Mouse (Mus musculus): ENCODE results near the gene Abhd6.

Abhd6 gene

DNA sequence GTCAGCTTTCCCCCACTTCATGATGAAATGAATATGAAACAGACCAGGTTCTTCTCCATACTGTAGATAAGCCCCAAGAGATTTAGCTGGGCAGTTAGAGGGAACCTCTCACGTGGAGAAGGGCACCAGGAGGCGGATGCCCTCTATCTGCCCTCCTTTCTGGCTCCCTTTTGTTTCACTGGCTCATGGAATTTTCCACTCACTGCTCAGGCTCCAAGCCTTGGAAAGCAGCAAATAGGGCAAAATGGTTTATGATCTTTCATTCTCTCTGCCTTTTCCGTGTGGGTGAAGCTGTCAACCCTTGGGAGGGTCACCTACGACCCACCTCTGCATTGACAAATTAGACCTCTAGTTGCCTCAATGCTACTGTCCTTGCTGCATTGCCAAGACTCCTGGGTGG lies 27.8 kb downstream of the Abhd6 start:
- DNase-seq (ENCODE audit: low read depth, low spot score): no peak

DNA sequence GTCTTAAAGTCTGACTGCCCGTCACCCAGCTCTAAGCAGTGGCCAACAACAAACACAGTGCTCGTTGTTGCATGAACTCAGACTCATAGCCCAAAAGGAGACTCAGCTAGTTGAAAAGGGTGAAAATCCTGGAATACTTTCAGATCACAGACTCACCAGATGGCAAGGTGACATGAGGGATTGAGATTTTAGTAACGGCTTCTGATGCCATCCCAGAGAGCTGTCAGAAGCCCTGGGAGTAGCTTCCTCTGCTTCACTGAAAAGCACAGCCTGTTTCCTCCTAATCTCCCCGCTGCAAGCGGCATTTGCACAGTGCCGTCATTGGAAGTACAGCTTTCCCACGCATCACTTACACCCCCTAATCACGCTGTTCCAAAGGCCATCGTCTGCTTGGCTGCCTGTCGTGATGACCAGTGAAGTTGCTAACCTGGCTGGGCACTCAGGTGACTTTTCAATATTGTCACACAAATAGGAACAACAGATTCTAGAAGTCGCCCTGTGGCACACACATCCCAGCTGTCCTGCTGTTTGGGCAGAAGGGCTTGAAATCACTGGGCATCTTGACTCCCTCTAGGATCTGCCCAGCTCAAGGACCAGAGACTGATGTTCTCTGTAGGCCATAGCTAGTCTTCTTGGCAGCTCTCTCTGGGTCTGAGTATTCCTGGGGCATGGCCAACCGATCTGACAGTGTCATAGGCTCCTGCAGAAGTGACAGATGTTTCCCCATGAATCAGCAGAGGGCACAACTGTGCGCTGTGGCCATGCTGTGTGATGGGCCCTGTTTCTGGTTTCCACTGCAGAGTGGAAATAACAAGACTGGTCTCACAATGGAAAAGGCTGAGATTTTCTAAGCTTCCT lies 29.6 kb downstream of the Abhd6 start:
- DNase-seq (ENCODE audit: low read depth, low spot score): no peak

DNA sequence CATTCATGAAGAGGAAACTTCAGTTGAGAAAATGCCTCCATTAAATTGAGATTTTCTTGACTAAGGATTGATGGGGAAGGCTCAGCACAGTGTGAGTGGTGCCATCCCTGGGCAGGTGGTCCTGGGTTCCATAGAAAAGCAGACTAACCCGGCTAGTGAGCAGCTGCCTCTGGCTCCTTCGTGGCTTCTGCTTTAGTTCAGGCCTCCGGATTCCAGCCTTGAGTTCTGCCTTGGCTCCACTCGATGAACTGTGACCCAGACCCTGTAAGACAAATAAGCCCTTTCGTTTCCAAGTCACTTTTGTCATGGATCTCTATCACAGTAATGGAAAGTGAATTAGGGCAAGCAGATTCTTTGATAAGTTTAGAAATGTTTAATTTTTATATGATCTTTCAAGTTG lies 31.9 kb downstream of the Abhd6 start:
- DNase-seq (ENCODE audit: low read depth, low spot score): no peak

DNA sequence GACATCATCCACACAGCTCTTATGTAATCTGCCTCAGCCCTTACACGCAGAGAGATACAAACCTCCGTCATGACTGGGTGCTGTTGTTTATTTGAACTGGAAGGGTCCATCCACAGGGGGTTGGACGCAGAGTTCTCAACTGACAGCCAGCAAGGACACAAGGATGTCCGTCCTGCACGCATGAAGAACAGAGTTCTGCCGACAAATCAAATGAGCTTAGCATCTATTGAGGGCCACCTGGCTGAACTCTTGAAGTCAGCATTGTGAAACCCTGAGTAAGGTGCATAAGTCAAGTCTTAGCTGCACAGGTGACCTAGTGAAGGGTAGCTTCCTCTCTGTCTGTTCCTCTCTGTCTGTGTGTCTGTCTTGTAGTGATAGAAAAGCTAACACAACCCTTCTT lies 33.2 kb downstream of the Abhd6 start:
- no peak for DNase-seq (ENCODE audit: low read depth, low spot score)

DNA sequence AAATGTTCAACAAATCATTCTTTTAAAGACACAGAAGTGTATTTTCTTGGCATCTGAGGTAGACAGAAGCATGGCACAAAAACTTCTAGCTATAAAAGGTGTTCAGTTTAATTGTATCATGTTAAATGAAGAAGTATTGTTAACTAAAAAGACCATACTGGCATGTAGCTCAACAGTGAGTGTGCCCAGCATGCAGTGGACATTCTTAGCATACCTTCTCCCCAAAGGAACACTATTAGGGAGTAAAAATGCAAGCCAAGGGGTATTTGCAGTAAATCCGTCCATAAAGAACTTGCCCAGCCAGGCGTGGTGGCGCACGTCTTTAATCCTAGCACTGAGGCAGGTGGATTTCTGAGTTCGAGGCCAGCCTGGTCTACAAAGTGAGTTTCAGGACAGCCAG lies 33.7 kb downstream of the Abhd6 start:
- no peak for DNase-seq (ENCODE audit: low read depth, low spot score)

DNA sequence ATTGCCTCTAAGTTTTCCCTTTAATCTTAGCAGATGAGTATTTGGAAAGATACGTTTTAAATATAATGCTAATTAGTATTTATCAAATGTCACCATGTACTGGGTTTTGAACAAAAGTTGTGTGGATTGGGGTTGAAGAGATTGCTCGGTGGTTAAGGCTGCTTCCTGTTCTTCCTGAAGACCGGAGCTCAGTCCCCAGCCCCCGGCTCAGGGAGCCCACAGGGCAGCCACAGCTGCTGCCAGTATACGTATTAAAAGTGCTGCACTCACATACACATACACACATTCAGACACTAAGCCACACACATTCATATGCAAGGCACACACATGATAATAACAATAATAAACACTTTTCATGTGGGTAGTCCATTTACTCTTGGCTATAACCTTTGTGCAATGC lies 35.4 kb downstream of the Abhd6 start:
- no peak for DNase-seq (ENCODE audit: low read depth, low spot score)

DNA sequence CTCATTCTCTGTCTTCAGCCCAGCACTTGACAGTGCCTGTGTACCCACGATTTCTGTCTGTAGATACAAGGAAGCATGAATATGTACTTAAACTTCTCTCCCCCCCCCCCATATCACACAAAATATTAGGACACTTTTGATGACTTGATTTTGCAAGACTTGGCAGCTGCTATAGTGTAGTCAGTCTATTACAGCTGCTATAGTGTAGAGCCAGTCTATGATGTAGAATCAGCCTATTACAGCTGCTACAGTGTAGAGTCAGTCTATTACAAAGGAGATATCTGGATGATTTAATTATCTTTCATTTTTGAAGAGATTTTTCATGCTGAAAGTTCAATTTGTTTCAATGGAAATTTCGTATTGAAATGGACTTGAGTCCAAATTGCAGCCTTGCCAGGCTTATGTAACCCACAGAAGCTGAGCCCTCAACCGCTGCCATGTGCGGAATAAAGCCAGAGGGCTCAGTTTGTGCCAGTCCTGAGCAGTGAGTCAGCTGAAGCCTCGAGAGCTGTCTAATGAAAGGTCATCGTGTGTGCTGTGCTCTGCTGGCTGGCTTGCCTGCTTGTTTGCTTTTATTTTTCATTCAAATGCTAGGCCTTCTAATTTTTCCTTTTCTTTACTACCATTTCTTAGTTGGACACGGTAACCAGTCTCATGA lies 36.2 kb downstream of the Abhd6 start:
- no peak for DNase-seq (ENCODE audit: low read depth, low spot score)

DNA sequence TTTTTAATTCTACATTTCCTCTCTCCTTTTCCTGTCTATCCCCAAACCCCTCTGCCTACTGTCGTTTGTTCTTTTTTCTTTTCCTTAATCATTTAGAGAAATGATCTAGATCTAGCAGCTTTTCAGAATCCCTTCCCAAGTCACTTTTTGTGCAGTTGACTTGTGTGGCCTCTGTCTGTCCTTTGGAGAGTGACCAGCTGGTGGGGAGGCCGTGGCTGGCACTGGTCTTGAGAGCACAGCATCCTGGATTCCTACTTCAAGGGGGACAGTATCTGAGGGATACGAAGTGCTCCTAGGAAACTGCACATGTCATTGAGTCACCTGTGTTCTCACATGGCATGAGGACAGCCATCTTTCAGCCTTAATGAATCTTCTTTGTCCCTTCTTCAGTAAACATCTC lies 37.5 kb downstream of the Abhd6 start:
- no peak for DNase-seq (ENCODE audit: low read depth, low spot score)

DNA sequence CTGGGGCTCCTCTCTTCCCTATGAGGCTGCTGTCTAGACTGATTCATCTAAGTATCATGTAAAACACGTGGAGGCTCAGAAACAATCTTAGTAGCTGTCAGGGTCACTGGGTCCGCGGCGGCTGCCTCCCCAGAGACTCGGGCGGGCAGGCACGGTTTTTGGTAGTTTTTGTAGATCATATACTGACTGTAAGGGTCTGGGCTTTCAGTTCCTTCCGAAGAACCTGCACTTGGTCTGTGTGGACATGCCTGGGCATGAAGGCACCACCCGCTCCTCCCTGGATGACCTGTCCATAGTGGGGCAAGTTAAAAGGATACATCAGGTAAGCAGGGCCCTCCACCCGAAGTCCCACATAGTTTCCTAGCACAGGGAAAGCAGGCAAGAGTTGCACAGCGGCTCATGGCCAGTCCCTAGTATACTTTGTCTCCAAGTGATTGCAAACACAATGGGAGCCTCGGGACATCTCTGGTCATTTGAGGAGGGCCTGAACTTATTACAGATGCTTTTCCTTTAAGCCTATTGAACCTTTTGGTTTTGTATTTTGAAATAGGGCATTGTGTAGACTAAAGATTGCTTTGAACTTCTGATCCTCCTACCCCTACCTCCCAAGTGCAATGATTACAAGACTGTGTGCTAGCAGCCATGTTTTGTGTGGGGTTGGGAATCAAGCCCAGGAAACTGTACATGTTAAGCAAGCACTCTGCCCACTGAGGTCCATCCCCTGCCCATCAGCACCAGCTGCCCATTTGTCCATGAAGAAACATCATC lies 38.4 kb downstream of the Abhd6 start:
- no peak for DNase-seq (ENCODE audit: low read depth, low spot score)

DNA sequence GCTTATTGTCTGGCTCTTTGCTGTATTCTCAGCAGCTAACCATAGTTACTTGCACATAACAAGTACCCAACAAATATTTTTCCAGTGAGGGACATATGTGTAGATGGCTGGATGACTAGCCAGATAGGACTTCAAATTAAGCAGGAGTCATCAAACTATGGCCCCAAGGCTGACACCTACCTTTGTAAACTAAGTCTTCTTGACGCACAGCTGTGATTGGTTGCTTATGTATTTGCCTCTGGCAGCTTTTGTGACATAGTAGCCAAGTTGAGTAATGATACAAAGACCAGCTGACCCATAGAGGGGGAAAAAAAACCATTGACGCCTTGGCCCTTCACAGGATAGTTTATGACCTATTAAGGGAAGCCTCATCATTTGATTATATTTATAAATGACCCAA lies 39.4 kb downstream of the Abhd6 start:
- DNase-seq (ENCODE audit: low read depth, low spot score): no peak

DNA sequence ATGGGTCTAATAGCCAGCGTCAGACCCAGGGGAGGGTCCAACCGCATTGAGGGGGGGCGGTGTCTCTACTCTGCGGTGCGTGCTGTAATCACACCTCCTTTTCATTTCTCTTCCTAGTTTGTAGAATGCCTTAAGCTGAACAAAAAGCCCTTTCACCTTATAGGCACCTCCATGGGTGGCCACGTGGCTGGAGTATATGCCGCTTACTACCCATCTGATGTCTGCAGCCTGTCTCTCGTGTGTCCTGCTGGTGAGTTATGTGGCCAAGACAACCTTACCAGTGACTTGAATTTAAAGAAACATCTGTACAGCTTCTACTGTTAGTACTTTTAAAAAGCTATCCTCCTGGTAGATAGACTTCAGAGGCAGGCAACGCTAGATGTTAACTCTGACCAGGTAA lies 39.9 kb downstream of the Abhd6 start:
- no peak for DNase-seq (ENCODE audit: low read depth, low spot score)

DNA sequence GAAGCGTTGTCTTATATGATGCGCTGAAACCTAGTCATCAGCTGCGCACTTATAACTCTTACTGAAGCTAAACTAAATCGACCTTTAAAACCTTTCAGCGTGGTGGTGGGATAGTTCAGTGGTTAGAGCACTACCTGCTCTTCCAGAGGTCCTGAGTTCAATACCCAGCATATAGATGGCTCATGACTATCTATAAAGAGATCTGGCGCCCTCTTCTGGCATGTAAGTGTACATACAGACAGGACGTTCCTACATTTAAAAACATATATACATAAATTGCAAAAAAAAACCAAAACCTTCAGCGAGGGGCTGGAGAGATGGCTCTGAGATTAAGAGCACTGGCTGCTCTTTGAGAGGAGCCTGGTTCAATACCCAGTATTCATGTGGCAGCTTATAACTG lies 41.6 kb downstream of the Abhd6 start:
- no peak for DNase-seq (ENCODE audit: low read depth, low spot score)

DNA sequence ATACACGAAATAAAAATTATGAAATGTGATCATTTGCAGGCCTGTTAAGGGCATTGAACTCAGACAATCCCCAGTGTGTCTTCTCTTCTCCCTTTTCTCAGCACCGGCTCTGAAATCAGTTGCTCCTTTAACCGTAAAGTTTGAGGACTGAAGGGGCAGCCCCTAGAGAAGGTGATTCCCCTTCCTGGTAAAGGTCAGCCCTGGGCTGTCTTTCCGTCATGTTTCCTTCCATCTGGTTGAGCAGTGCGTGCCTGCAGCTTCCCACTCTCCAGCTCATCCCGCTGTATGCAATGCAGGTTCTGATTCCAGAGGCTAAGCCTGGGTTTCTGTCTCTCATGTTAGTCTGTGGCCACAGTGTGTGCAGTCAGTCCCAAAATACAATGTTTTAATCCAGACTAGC lies 42.1 kb downstream of the Abhd6 start:
- DNase-seq (ENCODE audit: low read depth, low spot score): no peak

DNA sequence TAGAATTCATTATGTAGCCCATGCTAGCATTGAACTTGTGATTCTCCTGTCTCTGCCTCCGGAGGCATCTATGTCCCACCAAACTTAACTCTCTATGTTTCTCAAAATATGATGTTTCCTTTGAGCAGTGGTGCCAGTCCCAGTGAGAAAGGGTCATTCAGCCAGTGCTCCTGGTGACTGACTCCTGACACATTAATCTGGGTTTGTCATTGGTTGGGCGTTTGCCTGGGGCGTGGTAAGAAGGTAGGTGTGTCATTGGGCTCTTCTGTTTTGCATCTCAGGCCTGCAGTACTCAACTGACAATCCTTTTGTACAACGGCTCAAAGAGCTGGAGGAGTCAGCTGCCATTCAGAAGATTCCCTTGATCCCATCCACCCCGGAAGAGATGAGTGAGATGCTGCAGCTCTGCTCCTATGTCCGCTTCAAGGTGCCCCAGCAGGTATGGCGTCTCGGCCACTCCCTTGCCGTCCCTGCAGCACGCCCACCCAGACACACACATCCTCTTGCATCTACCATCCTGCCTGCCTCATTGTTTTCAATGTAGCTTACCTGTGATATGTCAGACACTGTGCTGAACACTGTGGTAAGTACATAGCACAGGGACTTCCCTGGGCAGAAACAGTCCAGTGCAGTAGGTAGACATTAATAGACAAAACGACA lies 42.6 kb downstream of the Abhd6 start:
- no peak for DNase-seq (ENCODE audit: low read depth, low spot score)

DNA sequence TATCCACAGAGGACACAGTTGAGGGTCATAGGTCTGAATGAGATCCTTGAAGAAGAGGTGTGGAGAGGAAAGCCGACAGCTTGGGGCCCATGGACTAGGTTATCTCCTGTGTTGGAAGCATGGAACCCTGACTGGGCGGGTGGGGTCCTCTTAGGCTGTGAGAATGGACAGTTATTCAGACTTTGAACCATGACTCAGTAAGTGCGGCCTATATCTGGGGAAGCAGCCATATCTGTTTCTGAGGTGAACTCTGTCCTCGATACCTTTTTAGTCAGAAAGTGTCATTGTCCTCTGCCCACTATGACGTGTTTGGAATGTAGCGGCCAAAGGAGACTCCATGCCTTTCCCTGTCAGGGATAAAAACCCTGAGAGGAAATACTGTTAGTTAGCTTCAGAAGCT lies 44.1 kb downstream of the Abhd6 start:
- no peak for DNase-seq (ENCODE audit: low read depth, low spot score)

DNA sequence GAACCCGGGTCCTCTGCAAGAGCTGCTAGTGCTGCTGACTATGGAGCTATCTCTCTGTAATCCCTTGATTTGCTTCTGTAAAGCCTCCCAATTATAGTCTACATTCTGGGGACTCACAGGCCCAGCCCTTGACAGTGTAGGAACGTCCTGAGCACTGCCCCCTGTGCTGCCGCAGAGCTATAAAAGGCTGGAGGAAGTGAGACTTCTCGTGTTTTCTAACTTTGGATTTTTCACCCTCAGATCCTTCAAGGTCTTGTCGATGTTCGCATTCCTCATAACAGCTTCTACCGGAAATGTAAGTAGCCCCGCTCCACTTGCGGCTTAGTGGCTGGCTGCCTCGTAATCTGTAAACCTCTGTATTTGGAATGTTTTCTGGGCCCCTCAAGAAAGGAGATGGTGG lies 46.6 kb downstream of the Abhd6 start:
- no peak for DNase-seq (ENCODE audit: low read depth, low spot score)

DNA sequence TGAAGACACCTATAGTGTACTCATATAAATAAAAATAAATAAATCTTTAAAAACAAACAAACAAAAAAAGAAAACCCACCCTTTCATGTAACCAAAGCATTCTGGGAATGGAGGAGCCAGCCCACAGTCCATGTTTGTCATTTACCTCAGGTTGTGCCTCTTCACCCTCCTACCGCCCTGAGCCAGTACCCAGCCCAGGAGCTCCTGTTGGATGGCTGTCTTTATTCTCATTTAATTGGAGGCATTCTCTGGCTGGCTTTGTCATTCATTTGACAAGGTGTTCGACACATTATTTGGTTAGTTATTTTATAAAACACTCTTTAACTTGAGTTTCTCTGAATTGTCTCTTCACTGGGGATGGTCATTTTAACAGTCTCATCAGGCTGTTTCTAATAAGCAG lies 49.2 kb downstream of the Abhd6 start:
- DNase-seq (ENCODE audit: low read depth, low spot score): no peak

DNA sequence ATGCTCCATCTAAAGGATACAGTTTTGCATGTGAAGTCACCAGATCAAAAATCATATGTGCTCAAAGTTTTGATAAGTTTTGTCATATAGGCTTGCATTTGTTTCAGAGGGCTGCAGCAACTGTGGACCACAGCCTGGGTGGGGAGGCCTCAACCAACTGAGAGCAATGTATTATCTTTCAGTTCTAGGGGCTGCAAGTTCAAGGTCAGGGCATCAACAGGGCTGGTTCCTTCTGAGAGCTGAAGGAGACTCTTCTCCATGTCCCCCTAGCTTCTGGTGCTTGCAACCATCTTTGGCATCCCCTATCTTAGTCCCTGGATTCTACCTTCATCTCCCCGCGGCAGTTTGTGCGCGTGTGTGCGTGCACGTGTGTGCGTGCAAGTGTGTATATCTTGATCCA lies 50.0 kb downstream of the Abhd6 start:
- DNase-seq (ENCODE audit: low read depth, low spot score): no peak

DNA sequence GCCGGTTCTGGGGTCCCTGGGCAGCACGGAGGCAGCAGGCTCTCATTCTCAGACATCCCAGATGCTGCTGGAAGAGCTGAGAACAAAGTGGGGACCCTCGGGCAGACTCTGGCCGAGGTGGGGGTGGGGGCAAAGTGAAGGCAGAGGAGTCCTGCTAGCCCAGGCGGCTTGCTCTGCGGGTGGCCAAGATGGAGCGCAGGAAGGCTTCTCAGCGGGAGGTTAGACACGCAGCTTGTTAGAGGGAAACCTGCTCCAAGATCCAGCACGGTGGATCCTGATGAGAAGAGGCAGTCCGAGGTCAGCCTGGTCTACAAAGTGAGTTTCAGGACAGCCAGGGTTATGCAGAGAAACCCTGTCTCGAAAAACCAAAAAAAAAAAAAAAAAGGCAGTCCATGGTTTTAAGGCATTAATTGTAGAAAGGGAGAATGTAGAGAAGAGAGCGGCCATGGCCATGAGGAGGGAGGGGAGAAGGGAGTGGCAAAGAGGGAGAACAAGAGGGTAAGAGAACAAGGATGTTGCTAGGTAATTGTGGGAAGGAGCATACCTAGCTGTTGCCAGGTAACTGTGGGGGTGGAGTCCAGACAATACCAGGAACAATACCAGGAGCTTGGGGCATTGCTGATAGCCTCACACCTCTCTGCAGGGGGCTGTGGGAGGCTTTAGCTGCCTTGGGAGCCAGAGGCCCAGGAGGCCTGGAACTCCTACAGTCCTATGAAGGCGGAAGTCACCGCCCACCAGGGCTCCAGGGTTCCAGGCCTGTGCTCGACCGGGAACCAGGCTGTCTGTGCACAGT lies 51.8 kb downstream of the Abhd6 start:
- no peak for DNase-seq (ENCODE audit: low read depth, low spot score)

DNA sequence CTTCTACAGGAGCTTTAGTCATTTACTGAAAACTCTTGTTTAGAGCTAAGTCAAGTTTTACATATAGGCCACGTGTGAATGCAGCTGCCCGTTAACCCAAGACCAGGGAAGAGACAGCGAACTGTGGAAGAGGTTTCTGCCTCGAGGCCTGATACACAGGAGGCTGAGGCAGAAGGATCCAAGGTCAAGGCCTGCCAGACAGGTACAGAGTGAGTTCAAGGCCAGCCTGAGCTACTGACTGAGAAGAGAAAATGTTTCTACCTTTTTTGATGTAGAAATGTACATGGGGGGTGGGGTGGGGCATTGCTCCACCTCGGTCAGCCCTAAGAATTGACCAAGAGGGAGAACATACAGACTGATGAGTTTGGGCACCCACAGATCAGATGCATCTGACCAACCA lies 53.4 kb downstream of the Abhd6 start:
- no peak for DNase-seq (ENCODE audit: low read depth, low spot score)

DNA sequence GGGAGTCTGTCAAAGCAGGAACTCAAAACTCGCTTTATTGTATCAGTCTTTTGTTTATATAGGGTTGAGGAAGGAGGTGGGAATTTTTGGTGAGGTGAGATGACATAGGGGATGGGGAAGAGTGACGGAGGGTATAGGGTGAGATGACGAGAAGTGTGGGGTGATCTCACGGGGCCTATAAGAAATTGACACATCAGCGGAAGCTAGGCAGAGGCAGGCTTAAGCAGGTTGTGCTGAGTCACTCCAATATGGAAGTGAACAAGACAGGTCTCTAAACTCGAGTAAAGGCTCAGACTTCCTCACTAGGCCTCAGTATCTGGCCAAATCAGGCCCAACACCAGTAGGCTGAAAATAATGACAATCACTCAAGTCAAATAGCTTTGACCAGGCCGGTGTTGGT lies 57.2 kb downstream of the Abhd6 start:
- DNase-seq (ENCODE audit: low read depth, low spot score): no peak

Data from retina, postnatal 7 days (tissue).